Mouse (Mus musculus): ENCODE results near the gene Ggt1.

GRCm38 (mm10) chr10:75514361-75514760, 47.0 kb upstream of the Ggt1 start:
- TF ChIP-seq POLR2A (IDR thresholded peaks at IDR 0.05; ENCODE audit: borderline replicate concordance, low read depth, low read length) (no peak), CTCF (IDR thresholded peaks at IDR 0.05; ENCODE audit: low read depth, low read length) (no peak)

Measured in bone marrow macrophage, adult 2 months (primary cell).